Mouse (Mus musculus) stomach, embryonic 15.5 days (tissue): ENCODE results near the gene Zfp575. TPM values are rescaled to one million over a fixed set of nuclear protein-coding genes. Genes with fewer than 3 reads are reported as not detected.
"Not testable (repeated sequence)": the region's sequence is repeated elsewhere in the genome, so short reads cannot be mapped to it uniquely, and the experiment has no call there.

Source experiments
- ATAC-seq: fragments of 200-750 bp; cut with Nextera tagmentation; 2 replicates; pipeline ENCODE4 v1.8.0; 2017; ENCODE audit warnings: low read depth, moderate number of reproducible peaks, moderate TSS enrichment; ENCODE audit not compliant: insufficient read depth, low FRiP score
- H3K27ac ChIP-seq: fragments of 300-500 bp; sonication (generic); 2 replicates; pipeline ENCODE4 v1.5.1; 2015; ENCODE audit warnings: mild to moderate bottlenecking, inconsistent platforms
- H3K27me3 ChIP-seq: fragments of 300-500 bp; sonication (generic); replicated peaks from 2 replicates; pipeline ENCODE4 v1.6.1; 2015; ENCODE audit warnings: inconsistent platforms
- H3K36me3 ChIP-seq: fragments of 300-500 bp; sonication (generic); 2 replicates; pipeline ENCODE4 v1.6.1; 2015; ENCODE audit warnings: inconsistent platforms
- H3K4me1 ChIP-seq: fragments of 300-500 bp; sonication (generic); 2 replicates; pipeline ENCODE4 v1.6.1; 2015; ENCODE audit warnings: inconsistent platforms
- H3K4me2 ChIP-seq: fragments of 300-500 bp; sonication (generic); 2 replicates; pipeline ENCODE4 v1.6.1; 2015; ENCODE audit warnings: mild to moderate bottlenecking, inconsistent platforms
- H3K4me3 ChIP-seq: fragments of 300-500 bp; sonication (generic); replicated peaks from 2 replicates; pipeline ENCODE4 v1.5.1; 2015; ENCODE audit warnings: inconsistent platforms
- H3K9ac ChIP-seq: fragments of 300-500 bp; sonication (generic); 2 replicates; pipeline ENCODE4 v1.6.1; 2015; ENCODE audit warnings: inconsistent platforms
- H3K9me3 ChIP-seq: fragments of 300-500 bp; sonication (generic); 2 replicates; pipeline ENCODE4 v1.6.1; 2016; ENCODE audit warnings: inconsistent platforms
- WGBS: fragments of 180-500 bp; shearing (Covaris S2); methylation state at CpG from one replicate; pipeline ENCODE4 v1.1.7; 2015; 5-methylcytosine and 5-hydroxymethylcytosine counted together
- polyA plus RNA-seq: library from polyadenylated mRNA; unstranded; fragments of >200 nt; fragmentation: Nextera tagmentation; extraction: Ambion mirVana; gene quantifications from 2 replicates; pipeline ENCODE4 v1.2.1, GENCODE M21; 2015

The Zfp575 gene
- 4.3 and 5.0 TPM in 2 replicates for polyA plus RNA-seq

DNA sequence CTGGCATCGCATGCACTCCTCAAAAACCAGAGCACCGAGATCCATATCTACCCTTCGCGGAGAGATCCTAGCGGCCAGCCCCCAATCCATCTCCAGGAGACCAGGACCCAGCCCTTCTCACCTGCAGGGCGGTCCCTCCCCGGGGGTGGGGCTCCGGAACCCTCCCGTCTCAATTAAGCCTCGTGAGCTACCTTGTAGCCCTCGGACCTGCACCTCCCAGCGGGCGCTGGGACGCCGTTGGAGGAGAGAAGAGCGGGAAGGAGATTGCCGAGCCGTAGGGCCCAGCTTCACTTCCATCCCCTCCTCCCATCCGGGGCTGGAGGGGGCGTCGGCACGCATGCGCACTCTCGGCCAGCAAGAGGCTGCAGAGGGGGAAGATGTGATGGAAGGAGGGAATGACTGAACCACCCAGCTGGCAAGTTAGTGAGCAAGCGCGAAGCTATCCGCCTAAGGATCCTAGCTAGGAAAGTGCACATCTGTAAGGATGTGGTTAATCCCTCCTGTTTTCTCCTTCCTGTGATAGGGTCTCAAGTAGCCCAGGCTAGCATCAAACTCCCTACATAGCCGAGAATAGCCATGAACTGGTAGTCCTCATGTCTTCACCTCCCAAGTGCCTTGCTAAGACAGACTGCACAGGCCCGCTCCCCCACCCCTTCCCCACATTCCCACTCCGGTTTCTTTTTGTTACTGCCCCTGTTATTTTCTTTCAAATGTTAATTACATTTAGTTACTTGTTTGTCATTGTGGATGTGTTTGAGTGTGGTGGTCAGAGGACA lies at the start of gene Zfp575, which contains the start of gene Ethe1:
TSS of gene Zfp575 (minus strand) at position 312 of the 776 bp plus-strand sequence.
TSS of gene Ethe1 (plus strand) at position 214 of the 776 bp plus-strand sequence.
- ATAC-seq, result peak; percentile 30; the same call in 1 of the 2 replicates
- H3K36me3 ChIP-seq, result no peaks in the 10 kb centered on the region
- H3K9ac ChIP-seq, result peak within 1 kb of the TSS; percentile 52; the same call in 1 of the 2 replicates
- no peaks in the 10 kb centered on the region for H3K9me3 ChIP-seq
- 0 out of 2 replicates have a peak, but pooled peaks cover 10% of the 10 kb centered on the region for H3K4me1 ChIP-seq
- H3K4me2 ChIP-seq, result peak within 1 kb of the TSS; percentile 81
- peak within 1 kb of the TSS; percentile 71 for H3K27ac ChIP-seq
- WGBS, result 7% methylated on average over 29 of the region's 30 CpGs
- peak within 1 kb of the TSS; percentile 56 for H3K4me3 ChIP-seq
- H3K27me3 ChIP-seq, result peaks cover 18% of the 10 kb centered on the region; the same call in 1 of the 2 replicates

- WGBS, result 2% methylated on average over 18 of the region's 18 CpGs
- H3K27me3 ChIP-seq, result peaks cover 37% of the 10 kb centered on the region
- H3K36me3 ChIP-seq, result no peaks in the 10 kb centered on the region
- no peaks in the 10 kb centered on the region for H3K9me3 ChIP-seq
- peak overlapping the region; percentile 39 for H3K4me3 ChIP-seq
- no peak for ATAC-seq
- no peak overlapping the region for H3K27ac ChIP-seq
- H3K9ac ChIP-seq, result no peak overlapping the region
- H3K4me1 ChIP-seq, result 0 out of 2 replicates have a peak, but pooled peaks cover 5% of the 10 kb centered on the region
- peak overlapping the region; percentile 90 for H3K4me2 ChIP-seq
Observed at GRCm38 (mm10) chr7:24637046-24637445, 49.6 kb upstream of the Zfp575 start.

DNA sequence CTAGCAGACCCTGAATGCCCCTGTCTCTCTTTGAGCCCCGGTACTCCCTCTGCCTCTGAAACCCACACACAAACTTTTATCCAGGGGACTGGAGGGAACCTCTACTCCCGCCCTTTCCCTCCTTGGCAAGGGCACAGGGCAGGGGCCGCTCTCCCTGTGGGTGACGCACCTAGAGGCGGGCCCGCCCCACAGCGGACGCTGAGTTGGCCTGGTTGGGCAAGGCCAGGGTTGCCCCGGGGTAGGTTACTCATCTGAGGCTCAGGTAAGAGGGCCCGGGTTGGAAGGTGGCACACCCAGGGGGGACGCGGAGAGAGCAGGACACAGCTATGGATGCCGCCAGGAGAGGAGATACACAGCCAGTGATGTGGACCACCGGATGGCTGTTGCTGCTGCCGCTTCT lies 48.8 kb upstream of the Zfp575 start, which contains the start of gene Lypd3:
TSS of gene Lypd3 (plus strand) at position 287 of the 400 bp plus-strand sequence.
- H3K4me2 ChIP-seq, result peak within 1 kb of the TSS; percentile 90
- peaks cover 37% of the 10 kb centered on the region for H3K27me3 ChIP-seq
- WGBS, result 28% methylated on average over 15 of the region's 15 CpGs
- H3K9ac ChIP-seq, result no peak within 1 kb of the TSS
- no peak within 1 kb of the TSS for H3K27ac ChIP-seq
- H3K4me3 ChIP-seq, result peak within 1 kb of the TSS; percentile 39
- H3K4me1 ChIP-seq, result 0 out of 2 replicates have a peak, but pooled peaks cover 5% of the 10 kb centered on the region
- H3K9me3 ChIP-seq, result no peaks in the 10 kb centered on the region
- ATAC-seq, result no peak
- H3K36me3 ChIP-seq, result no peaks in the 10 kb centered on the region

DNA sequence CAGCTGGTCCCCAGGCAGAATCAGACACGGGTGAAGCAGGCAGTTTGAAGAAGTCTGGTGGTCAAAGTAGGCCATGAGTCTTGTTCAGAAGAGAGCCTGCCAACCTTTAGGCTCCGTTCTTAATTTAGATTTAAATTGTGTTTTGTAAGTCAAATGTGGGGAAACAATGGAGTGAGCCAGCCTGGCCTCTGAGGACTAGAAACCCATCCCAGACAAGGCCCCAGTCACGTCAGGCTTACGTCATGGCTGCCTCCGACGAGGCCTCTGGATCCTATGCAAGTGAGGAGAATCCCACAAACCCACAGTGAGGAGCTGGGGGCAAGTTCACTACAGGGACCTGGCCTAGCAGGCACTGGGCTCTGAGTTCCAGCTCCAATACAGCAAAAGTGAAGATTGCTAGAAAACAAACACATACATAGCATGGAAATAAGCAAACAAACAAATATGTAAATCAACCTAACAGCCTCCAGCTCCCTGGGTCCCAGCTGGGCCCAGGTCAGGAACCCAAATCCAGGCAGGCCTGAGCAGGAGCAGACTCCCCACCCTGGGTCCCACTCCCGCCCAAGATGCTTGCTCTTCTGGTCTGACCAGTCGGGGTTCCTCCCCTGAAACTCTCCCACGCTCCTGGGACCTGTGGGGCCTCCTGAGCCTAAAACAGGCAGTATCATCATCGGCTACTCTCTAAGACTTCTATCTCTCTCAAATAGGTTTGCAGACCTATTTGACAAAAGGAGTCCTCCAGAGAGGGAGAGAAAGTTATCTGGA lies 42.9 kb upstream of the Zfp575 start:
- Histone ChIP-seq H3K27ac (peak overlapping the region; percentile 26; the same call in 1 of the 2 replicates), H3K36me3 (no peaks in the 10 kb centered on the region), H3K9me3 (no peaks in the 10 kb centered on the region), H3K9ac (no peak overlapping the region), H3K27me3 (no peaks in the 10 kb centered on the region), H3K4me1 (no peaks in the 10 kb centered on the region), H3K4me2 (no peak overlapping the region), H3K4me3 (no peak overlapping the region)
- ATAC-seq, result no peak
- WGBS, result 69% methylated on average over 10 of the region's 10 CpGs

DNA sequence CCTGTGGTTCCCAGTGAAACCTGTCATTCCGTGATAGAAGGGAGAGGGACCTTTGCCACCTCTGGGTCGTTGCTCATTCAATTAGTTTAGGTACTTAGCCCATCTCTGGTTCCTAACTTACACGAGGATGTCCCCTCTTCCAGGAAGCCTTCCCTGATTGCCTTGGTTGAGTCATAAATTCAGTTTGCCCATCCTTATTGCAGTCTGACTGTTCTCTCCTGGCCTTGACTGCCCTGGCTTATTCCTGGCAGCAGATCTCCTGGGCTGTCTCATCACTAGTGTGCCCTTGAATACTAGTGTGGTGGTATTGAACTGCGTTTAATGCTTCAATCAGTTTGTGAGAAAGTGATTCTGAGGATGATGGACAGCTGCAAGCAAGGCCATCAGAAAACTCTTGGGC lies 42.2 kb upstream of the Zfp575 start:
- H3K9ac ChIP-seq, result no peak overlapping the region
- no peaks in the 10 kb centered on the region for H3K36me3 ChIP-seq
- 0 out of 2 replicates have a peak overlapping the region, but pooled peaks have one; percentile 60 for H3K4me2 ChIP-seq
- H3K9me3 ChIP-seq, result no peaks in the 10 kb centered on the region
- H3K4me1 ChIP-seq, result no peaks in the 10 kb centered on the region
- WGBS, result 69% methylated on average over 4 of the region's 4 CpGs
- no peaks in the 10 kb centered on the region for H3K27me3 ChIP-seq
- no peak for ATAC-seq
- H3K27ac ChIP-seq, result peak overlapping the region; percentile 26; the same call in 1 of the 2 replicates
- no peak overlapping the region for H3K4me3 ChIP-seq

DNA sequence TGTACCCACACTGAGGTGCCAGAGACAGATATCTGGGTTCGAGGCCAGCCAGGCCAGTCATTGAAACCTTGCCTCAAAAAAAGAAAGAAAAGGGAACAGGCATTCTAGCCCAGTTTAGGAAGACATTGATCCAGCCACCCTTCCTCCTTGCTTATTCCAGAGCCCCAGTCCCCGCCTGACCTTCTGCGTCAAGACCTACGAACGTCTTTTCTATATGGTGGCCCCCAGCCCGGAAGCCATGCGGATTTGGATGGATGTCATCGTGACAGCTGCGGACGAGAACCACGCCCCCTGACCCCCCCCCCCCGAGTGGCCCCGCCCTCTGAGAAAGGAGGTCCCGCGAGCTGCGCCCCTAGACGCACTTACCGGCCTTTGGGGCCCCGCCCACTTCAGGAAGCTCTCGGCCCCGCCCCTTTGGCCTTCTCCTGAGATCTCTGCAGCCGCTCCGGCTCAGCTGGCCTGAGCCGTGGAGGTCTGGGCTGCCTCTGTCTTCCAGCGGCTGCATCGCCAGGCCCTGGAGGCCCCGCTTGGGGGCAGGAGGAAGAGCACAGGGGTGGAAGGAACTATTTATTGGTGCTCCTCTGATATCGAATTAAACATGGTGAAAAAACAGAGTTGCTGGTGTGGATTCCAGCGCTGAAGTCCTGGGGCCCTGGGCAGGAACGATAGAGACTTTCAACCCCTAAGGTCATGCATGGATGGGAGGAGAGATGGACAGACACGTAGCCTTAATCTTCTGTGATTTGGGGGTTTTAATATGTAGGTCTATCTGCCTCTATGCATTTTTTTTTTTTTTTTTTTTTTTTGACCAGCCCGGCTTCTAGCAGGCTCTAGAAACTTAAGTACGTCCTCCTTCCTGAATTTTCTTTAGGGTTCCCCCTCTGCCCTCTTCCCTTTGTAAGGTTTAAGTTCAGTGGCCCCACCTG lies 41.5 kb upstream of the Zfp575 start:
- peak overlapping the region; percentile 32 for H3K4me3 ChIP-seq
- peak; percentile 89 for ATAC-seq
- H3K4me1 ChIP-seq, result no peaks in the 10 kb centered on the region
- peak overlapping the region; percentile 60 for H3K4me2 ChIP-seq
- peak overlapping the region; percentile 75 for H3K27ac ChIP-seq
- 9% methylated on average over 31 of the region's 33 CpGs for WGBS
- H3K9ac ChIP-seq, result no peak overlapping the region
- H3K9me3 ChIP-seq, result no peaks in the 10 kb centered on the region
- no peaks in the 10 kb centered on the region for H3K36me3 ChIP-seq
- no peaks in the 10 kb centered on the region for H3K27me3 ChIP-seq

GRCm38 (mm10) chr7:24622967-24623366 lies 35.5 kb upstream of the Zfp575 start:
- Histone ChIP-seq H3K9ac (no peak overlapping the region), H3K27me3 (no peaks in the 10 kb centered on the region), H3K4me2 (no peak overlapping the region), H3K4me3 (no peak overlapping the region), H3K27ac (no peak overlapping the region), H3K9me3 (no peaks in the 10 kb centered on the region), H3K4me1 (no peaks in the 10 kb centered on the region), H3K36me3 (peaks cover 9% of the 10 kb centered on the region; the same call in 1 of the 2 replicates)
- ATAC-seq, result no peak
- WGBS, result 83% methylated on average over 6 of the region's 6 CpGs

DNA sequence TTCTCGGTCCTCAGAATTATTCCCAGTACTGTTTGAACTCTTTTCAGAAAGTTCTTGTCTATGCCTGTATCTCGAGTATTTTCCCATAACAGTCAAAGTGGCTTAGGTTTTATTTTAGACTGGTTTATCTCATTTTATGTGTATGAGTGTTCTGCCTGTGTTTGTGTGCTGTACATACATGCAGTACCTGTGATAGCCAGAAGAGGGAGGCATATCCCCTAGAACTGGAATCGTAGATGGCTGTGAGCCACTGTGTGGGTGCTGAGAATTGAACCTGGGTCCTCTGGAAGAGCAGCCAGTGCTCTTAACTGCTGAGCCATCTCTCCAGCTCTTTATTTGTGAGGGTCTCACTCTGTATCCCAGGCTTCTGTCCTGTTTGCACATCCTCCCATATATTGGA lies 33.8 kb upstream of the Zfp575 start:
- Histone ChIP-seq H3K9ac (no peak overlapping the region), H3K27me3 (no peaks in the 10 kb centered on the region), H3K27ac (no peak overlapping the region), H3K36me3 (peaks cover 9% of the 10 kb centered on the region; the same call in 1 of the 2 replicates), H3K4me3 (no peak overlapping the region), H3K4me2 (no peak overlapping the region), H3K4me1 (no peaks in the 10 kb centered on the region), H3K9me3 (no peaks in the 10 kb centered on the region)
- no peak for ATAC-seq
- 81% methylated on average over 3 of the region's 3 CpGs for WGBS

DNA sequence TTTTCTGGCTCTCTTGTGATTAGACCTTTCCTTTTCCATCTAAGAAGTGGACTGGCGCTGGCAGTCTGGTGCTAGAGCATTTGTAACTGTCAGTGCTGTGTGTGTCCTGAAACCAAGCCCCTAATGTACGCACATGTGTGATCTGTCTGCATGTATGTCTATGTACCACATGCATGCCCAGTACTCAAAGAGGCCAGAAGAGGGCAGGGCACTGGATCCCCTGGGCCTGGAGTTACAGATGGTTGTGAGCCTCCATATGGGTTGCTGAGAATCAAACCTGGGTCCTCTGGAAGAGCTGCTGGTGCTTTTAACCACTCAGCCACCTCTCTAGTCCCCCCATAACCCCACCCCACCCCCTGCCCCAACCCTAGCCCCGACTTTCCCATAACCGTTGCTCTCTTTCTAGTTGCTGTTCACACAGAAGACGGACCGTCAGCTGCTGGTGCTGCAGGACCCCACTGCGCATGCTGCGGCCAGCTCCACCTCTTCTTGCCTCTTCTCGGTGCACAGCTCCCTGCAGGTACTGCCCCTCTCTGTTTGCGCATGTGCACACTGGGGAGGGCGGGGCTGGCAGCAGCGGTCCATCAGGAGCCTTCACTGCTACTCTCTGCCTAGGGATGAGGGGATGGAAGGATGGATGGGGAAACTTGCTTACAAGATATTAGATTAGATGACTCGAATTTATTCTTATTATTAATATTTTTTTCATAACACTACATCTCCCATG lies 32.4 kb upstream of the Zfp575 start:
- Histone ChIP-seq H3K4me2 (no peak overlapping the region), H3K36me3 (peaks cover 9% of the 10 kb centered on the region; the same call in 1 of the 2 replicates), H3K27ac (no peak overlapping the region), H3K9ac (no peak overlapping the region), H3K27me3 (no peaks in the 10 kb centered on the region), H3K4me1 (no peaks in the 10 kb centered on the region), H3K9me3 (no peaks in the 10 kb centered on the region), H3K4me3 (no peak overlapping the region)
- 62% methylated on average over 13 of the region's 13 CpGs for WGBS
- no peak for ATAC-seq

DNA sequence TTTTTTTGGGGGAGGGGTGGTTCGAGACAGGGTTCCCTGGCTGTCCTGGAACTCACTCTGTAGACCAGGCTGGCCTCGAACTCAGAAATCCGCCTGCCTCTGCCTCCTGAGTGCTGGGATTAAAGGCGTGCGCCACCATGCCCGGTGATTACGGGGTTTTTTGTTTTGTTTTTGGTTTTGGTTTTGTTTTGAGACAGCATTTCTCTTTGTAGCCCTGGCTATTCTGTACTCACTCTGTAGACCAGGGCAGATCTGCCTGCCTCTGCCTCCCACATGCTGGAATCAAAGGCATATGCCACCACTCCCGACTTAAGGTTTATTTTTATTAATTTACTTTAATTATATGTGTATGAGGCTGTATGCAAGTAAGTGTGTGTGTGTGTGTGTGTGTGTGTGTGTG lies 30.9 kb upstream of the Zfp575 start:
- H3K9ac ChIP-seq, ATAC-seq, H3K4me1 ChIP-seq, H3K27ac ChIP-seq, H3K4me3 ChIP-seq, H3K4me2 ChIP-seq, H3K36me3 ChIP-seq, H3K9me3 ChIP-seq, H3K27me3 ChIP-seq: not testable (repeated sequence)
- 89% methylated on average over 8 of the region's 8 CpGs for WGBS
